Mouse (Mus musculus) intestine, embryonic 14.5 days (tissue): ENCODE data around the gene Mpzl3. TPM values are rescaled to one million over a fixed set of nuclear protein-coding genes. Genes with fewer than 3 reads are reported as not detected.

ENCODE experiments used
- polyA plus RNA-seq: library from polyadenylated mRNA; unstranded; fragments of >200 nt; fragmentation: Nextera tagmentation; extraction: Ambion mirVana; gene quantifications from 2 replicates; pipeline ENCODE4 v1.2.1, GENCODE M21; 2014

Mpzl3 gene
- polyA plus RNA-seq, 1 experiment from 2014 or later = 6.5 TPM

Other genes with a start within 250 kb of the Mpzl3 start
- gene Kmt2a, start 173.9 kb upstream of the Mpzl3 start, polyA plus RNA-seq = 10.4 and 14.7 TPM in 2 replicates
- gene Atp5l, start 134.4 kb upstream of the Mpzl3 start, polyA plus RNA-seq = 722 and 905 TPM in 2 replicates
- gene Ube4a, start 89.6 kb upstream of the Mpzl3 start, polyA plus RNA-seq = 28.0 and 31.3 TPM in 2 replicates
- 0.35 and 0.55 TPM in 2 replicates for gene Cd3g, start 74.8 kb upstream of the Mpzl3 start, polyA plus RNA-seq
- not detected in 2 replicates for gene Cd3d, start 73.4 kb upstream of the Mpzl3 start, polyA plus RNA-seq
- gene Cd3e, start 45.6 kb upstream of the Mpzl3 start, polyA plus RNA-seq = 0.49 TPM in 1 of 2 replicates, not detected in the other
- 26.7 and 27.0 TPM in 2 replicates for gene Mpzl2, start 15.4 kb upstream of the Mpzl3 start, polyA plus RNA-seq
- gene Jaml, start 24.0 kb downstream of the Mpzl3 start, polyA plus RNA-seq = 42.7 and 49.4 TPM in 2 replicates
- gene Scn2b, start 62.6 kb downstream of the Mpzl3 start, polyA plus RNA-seq = 3.7 and 3.8 TPM in 2 replicates
- not detected in 2 replicates for gene Scn4b, start 83.2 kb downstream of the Mpzl3 start, polyA plus RNA-seq
- 0.22 TPM in 1 of 2 replicates, not detected in the other for gene BC049352, start 126.8 kb downstream of the Mpzl3 start, polyA plus RNA-seq
- 22.3 and 23.2 TPM in 2 replicates for gene Tmprss4, start 148.9 kb downstream of the Mpzl3 start, polyA plus RNA-seq
- gene Il10ra, start 214.0 kb downstream of the Mpzl3 start, polyA plus RNA-seq = 1.3 and 1.5 TPM in 2 replicates